Mouse (Mus musculus): ENCODE measurements around the gene Ergic2. TPM values are rescaled to one million over a fixed set of nuclear protein-coding genes. Genes with fewer than 3 reads are reported as not detected.
A peak's percentile ranks its signal among the peaks of the same experiment; 100 is the strongest.

The Ergic2 gene
- total RNA-seq (2021): 10 to 100 TPM; 68.6 to 72.2 TPM
- long read RNA-seq, experiment 1, full-length matches to known transcripts: 143 of 180 reads
- long read RNA-seq, experiment 1, partial matches to known transcripts: 5 of 180 reads
- long read RNA-seq, experiment 1, other reads (novel, unspliced or antisense): 32 of 180 reads
- long read RNA-seq, experiment 2, full-length matches to known transcripts: 147 of 171 reads
- long read RNA-seq, experiment 2, partial matches to known transcripts: 3 of 171 reads
- long read RNA-seq, experiment 2, other reads (novel, unspliced or antisense): 21 of 171 reads

DNA sequence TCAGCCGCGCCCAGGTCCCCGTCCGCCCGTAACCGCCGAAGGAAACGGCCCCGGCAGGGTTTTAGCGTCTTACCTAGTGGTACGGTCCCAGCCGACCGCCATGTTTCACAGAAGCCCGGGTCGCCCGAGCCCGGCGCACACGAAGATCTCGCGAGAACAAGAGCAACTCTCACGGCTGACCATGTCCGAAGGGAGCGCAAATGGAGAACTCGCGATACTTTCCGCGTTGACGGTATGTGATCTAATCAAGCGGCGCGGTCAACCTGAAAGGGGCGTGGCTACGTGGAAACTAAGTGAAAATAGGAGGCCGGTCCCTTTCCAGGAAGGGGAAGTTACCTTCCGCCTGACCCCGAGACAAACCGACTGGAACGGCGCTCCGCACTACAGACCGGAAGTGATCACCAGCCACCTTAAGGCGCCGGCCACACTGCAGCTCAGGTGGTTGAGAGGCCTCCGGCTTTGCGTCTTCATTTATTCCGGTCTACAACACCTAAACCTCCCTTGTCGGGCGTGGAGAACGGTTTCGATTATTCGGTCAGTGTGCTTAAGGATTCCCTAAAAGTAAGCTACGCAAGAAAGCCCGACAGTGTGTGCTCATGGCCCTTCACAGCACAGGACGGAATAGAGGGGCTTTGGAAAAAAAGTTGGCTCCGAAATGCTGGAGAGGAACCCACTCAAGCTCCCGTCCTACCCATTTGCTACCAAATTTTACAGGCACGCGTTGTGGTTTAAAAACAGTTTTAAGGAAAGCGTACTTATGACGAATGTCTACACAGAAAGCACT is at the start of gene Ergic2:
TSS of gene Ergic2 (minus strand) at position 478 of the 784 bp plus-strand sequence.
- intact Hi-C loops (cut with DNase I): loop anchor here (10.0 kb wide), 2 partner anchors 703 to 973 kb away; partner anchors contain the start of gene Amn1
- no peak for TF ChIP-seq CTCF (IDR thresholded peaks at IDR 0.05)
- DNase-seq: peak; percentile 98
- H3K27ac ChIP-seq: peak within 1 kb of the TSS; percentile 95
- peak within 1 kb of the TSS; percentile 93 for H3K4me3 ChIP-seq

DNA sequence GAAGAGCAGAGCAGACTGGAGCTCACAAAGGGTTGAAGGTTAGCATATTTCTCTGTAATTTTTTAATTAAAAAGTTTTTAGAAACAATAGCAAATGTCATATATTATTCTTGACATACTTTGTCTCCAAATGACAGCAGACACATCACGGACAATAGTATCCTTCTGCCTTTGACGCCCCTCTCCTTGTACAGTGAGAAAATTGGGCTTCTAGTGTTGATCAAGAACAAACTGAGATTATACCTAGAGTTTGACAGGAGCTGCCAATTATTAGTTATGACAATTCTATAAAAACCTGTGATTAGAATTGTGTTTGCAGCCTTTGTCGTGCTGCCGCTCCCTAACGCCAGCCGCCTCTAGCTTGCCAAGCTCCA is 48.5 kb upstream of the Ergic2 start:
- Histone ChIP-seq H3K27ac (no peak overlapping the region), H3K4me3 (no peak overlapping the region)
- intact Hi-C loops (cut with DNase I): no loop called here
- TF ChIP-seq CTCF (IDR thresholded peaks at IDR 0.05): no peak
- DNase-seq: no peak

DNA sequence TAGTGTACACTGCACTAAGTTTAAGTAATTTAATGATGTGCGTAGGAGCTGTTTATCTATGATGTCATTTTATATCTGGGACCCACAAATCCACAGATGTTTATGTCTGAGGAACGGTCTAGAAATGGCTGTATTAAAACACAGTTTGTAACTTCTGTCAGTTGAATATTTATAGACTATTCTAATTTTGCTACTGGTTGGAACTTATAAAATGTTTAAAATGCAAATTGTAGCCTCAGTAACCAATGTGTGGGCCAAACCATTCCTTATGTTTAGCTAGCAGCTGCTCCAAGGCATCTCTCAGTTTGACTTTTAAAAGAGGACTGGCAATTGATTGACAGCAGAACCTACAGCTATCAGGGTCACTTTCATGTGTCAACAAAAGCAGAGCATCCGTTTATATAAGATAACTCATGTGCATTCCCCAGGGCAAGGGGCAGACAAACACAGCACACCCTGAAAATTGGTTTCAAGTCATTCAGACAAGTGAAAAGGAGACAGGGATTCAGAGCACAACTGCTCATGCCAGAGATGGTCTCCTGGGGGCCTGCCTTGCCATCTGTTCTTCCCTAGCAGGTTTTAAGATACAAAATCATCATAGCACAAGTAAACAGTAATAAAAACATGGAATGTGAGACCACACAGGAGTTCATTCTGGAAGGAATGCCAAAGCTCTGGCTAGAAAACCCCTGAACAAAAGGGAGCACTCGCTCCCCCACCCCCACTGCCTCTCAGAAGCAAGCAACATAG is 48.0 kb upstream of the Ergic2 start:
- intact Hi-C loops (cut with DNase I): no loop called here
- no peak overlapping the region for H3K4me3 ChIP-seq
- no peak overlapping the region for H3K27ac ChIP-seq
- DNase-seq: peak; percentile 29
- TF ChIP-seq CTCF (IDR thresholded peaks at IDR 0.05): no peak

DNA sequence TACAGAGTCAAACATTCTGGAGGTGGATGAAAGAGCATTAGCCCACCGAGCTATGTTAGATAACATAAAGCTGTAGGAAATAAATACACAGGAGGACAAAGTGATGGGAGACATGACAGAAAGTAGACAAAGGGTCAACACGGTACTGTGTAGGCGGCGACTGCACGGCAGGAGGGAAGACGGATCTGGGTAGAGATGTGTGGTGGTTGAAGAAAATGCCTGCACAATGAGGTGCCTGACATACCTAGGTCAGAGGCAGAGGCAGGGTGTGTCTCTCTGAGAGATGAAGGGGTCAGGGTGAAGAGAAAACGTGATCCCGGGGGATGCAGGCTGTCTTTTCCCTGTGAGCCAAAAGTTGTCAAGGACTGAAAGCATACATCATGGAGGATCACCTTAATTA is 46.9 kb upstream of the Ergic2 start:
- no peak for TF ChIP-seq CTCF (IDR thresholded peaks at IDR 0.05)
- intact Hi-C loops (cut with DNase I): no loop called here
- no peak for DNase-seq

DNA sequence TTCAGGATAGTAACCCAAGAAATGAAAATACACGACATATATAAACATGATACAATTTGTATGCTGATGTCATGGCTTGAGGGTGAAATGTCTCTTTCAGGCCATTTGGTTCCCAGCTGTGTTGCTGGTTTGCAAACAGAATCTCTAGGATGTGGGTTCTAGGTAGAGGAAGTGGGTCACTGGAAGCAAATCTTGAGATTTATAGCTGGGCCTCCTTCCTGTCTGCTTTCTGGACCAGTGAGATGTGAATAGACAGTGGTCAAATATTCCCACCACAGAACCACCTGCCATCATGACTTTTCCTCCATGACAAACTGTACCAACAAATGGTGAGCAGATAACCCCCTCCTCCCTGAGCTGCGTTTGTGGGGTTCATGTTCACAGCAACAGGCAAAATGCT is 45.6 kb upstream of the Ergic2 start:
- DNase-seq: no peak
- no peak for TF ChIP-seq CTCF (IDR thresholded peaks at IDR 0.05)
- Histone ChIP-seq H3K27ac (no peak overlapping the region), H3K4me3 (no peak overlapping the region)
- intact Hi-C loops (cut with DNase I): no loop called here

More for the DNA sequence above, 46.9 kb upstream of the Ergic2 start:
- Histone ChIP-seq H3K27ac (no peak overlapping the region), H3K4me3 (no peak overlapping the region)

DNA sequence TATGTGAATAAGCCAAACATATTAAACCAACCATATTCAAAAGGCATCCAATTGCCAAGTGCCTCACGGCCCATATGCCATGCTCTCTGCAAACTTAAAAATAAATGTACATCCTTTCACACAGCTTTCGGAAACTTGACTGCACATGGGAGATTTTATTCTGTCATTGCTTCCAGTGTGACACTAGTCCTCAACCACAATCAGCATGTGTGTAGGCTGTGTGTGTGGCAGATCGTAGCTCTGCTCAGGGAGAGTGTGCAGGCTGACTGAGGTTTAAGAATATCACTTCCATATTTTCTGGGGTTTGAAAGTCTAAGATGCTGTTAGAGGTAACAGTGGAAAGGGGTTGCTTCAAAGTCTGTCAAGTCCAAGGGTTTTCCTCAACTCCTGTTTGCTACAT is 43.9 kb upstream of the Ergic2 start:
- Histone ChIP-seq H3K27ac (no peak overlapping the region), H3K4me3 (no peak overlapping the region)
- no peak for DNase-seq
- no peak for TF ChIP-seq CTCF (IDR thresholded peaks at IDR 0.05)
- intact Hi-C loops (cut with DNase I): no loop called here

DNA sequence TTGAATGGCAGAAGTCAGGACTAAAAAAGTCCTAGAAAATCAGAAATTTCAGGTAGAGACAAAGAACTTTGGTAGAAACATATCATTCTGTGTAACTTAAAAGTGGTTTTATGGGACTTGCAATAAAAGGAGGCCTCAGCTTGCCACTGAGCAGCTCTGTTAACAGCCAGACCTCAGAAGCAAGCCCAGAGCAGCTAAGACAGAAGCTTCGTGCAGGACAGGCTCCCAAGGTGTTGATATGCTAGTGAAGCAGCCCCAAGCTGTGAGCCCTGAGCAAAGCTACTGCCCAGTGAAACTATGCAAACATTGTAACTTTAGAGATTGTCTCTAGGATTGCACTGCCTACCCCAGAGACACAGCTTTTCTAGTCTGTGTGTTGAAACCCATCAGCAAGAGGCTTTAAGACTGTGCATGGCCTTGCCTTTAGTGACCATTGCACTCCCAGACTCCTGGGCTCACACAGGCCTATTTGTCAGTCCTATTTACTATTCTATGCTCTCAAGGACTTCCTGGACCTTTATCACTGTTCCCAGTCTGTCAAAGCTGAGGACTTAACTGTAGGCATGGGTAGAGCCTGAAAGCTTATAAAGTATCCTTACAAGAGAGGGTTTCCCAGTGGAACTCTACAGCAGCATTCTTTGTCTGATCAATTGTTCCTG is 43.4 kb upstream of the Ergic2 start:
- intact Hi-C loops (cut with DNase I): no loop called here
- no peak for TF ChIP-seq CTCF (IDR thresholded peaks at IDR 0.05)
- Histone ChIP-seq H3K4me3 (no peak overlapping the region), H3K27ac (no peak overlapping the region)
- no peak for DNase-seq

DNA sequence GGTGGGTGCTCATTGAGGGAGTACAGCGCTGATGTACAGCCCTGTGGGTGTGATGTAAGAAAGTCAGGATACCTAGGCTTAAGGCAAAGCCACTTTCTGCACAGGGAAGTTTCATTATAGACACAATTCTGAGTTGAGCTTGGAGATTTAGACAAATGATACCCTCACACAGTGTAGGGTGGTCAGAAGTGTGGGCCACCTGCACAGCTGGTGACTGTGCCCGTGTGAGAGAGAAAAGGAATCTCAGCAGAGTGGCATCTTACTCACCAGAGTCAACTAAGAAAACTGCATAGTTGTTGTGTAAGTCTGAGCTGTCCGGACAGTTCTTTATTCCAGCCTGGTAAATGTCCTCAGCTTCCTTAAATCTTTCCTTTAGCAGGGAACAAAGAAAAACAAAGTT is 37.0 kb upstream of the Ergic2 start:
- Histone ChIP-seq H3K27ac (no peak overlapping the region), H3K4me3 (no peak overlapping the region)
- DNase-seq: no peak
- intact Hi-C loops (cut with DNase I): no loop called here
- TF ChIP-seq CTCF (IDR thresholded peaks at IDR 0.05): no peak

DNA sequence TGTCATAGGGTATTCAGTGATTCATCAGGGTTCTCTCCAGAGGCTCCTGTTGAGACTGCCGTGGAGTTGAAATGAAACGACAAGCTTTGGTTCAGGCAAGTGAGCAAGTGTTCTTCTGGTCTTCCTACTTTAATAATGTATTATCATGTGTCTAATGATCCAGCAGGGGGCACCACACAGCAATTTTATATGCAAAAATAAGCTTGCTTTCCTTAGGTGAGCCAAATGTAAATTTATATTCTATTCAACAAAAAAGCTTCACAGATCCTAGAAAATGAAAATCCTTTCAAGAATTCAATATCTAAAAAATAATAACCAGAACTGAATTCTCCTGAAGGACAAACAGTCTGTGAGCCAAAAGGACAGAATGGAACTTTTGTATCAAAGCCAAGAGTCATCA is 36.5 kb upstream of the Ergic2 start:
- H3K27ac ChIP-seq: no peak overlapping the region
- no peak overlapping the region for H3K4me3 ChIP-seq
- intact Hi-C loops (cut with DNase I): loop anchor here (1.0 kb wide), 1 partner anchor 269 kb away; no protein-coding TSS in a partner anchor
- peak; percentile 68 for TF ChIP-seq CTCF (IDR thresholded peaks at IDR 0.05)
- DNase-seq: no peak

DNA sequence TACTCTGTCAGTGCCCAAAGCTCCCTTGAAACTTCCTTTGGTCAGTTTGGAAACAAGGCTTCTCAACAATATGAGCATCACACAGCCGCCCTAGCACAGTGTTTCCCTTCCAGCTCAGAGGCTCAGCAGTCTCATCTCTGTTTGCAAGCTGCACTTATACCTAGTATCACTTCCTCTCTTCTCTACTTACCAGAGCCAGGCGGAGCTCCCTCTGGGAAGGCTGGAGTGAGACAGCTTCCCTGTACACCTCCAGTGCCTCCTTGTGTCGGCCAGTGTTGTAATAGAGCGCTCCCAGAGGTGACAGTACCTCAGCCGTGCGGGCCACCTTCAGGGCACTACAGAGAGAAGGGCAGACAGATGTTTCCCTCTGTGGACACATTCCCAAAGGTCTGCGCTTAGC is 34.4 kb upstream of the Ergic2 start:
- no peak overlapping the region for H3K27ac ChIP-seq
- no peak for DNase-seq
- intact Hi-C loops (cut with DNase I): no loop called here
- TF ChIP-seq CTCF (IDR thresholded peaks at IDR 0.05): no peak
- H3K4me3 ChIP-seq: no peak overlapping the region

DNA sequence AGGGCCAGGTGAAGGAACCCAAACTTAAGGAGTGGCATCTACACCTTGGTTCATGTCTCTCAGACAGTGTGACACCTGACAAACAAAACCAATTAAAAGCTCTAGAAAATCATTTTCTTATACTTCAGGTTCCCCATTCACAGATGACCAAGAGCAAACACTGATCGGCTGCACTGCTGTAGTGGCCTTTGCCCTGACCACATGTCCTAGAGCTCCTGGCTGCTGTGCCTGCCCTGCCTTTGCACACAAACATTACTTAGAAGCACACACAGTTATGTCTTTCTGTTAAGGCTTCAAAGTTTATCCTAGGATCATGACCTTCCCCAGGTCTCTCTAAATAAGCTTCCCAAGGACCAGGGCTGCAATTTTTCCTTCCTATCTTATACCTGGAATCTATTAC is 32.7 kb upstream of the Ergic2 start:
- intact Hi-C loops (cut with DNase I): no loop called here
- DNase-seq: no peak
- no peak for TF ChIP-seq CTCF (IDR thresholded peaks at IDR 0.05)
- Histone ChIP-seq H3K27ac (no peak overlapping the region), H3K4me3 (no peak overlapping the region)

DNA sequence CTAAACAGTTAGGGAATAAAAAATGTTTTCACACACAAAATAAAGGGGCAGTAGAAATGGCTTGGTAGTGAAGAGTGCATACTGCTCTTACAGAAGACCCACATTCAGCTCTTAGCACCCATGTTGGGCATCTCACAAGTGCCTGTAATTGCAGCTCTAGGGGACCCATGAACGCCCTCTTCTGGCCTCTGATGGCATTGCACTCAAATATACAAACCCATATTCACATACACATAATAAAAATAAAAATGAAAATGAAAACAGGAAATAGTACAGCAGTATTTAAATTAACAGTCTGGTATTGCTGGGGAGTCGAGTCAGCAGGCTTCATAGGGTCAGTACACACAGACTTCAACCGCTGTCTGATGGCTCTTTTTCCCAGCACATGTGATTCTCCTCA is 30.1 kb upstream of the Ergic2 start:
- Histone ChIP-seq H3K4me3 (no peak overlapping the region), H3K27ac (no peak overlapping the region)
- DNase-seq: no peak
- intact Hi-C loops (cut with DNase I): no loop called here
- TF ChIP-seq CTCF (IDR thresholded peaks at IDR 0.05): peak; percentile 44

All from gastrocnemius, adult 2 months (tissue).